ENCODE assay signal across 14 mouse cellular contexts in genomic region chr19:55443618-55444017, GRCm38 (mm10).
DNase-seq lines count a peak whose midpoint lies in the region.
"Had no signal": no experiment of that assay in that cellular context is flagged by ENCODE, and none has a peak within 500 bp of the region (broad histone marks: within the 10 kb centered on the region; RNA-seq: fewer than 3 reads in every experiment).

No protein-coding gene starts in this region.

- DNase-seq in cerebellum, postnatal 10 days = peak; percentile 23 to 38
- no peak for DNase-seq in cerebellum, adult 8-10 months
- DNase-seq in left cerebral cortex, postnatal 4 days = peak; percentile 16
- no peak for DNase-seq in left cerebral cortex, adult 18-20 months (ENCODE audit: low spot score in 2 of 2)
- no peak for DNase-seq in spleen, postnatal 14 days (ENCODE audit: low spot score in 2 of 2)
- DNase-seq: adrenal gland, adult 8-10 months; adrenal gland, postnatal 14 days; adrenal gland, postnatal 36 days; B cell, adult 2 months; cerebellum, adult 11-12 months; cerebellum, adult 2 months; cerebellum, adult 9-11 months; cerebellum, postnatal 25 days; forebrain, postnatal 0 days had no signal

- intact Hi-C loops in left cerebral cortex, postnatal 4 days (cut with DNase I) = no loop called here

Comparison
In these comparisons a context has a peak if more than half of its experiments do, and no peak if none do; other contexts are left out.
1. DNase-seq: peak in cerebellum, postnatal 10 days (2 of 2) and left cerebral cortex, postnatal 4 days (single experiment); none in cerebellum, adult 8-10 months (single experiment), left cerebral cortex, adult 18-20 months (0 of 2) and spleen, postnatal 14 days (0 of 2).